Mouse (Mus musculus) spleen, postnatal 4 days (tissue): Measurements from ENCODE around the gene Mettl23.
"Not testable (repeated sequence)": the region's sequence is repeated elsewhere in the genome, so short reads cannot be mapped to it uniquely, and the experiment has no call there.

ENCODE experiments used
- DNase-seq, 2 experiments: peaks; one replicate each; pipeline ENCODE4 v3.0.0; 2022; ENCODE audit warnings: low spot score in 2 of 2

Gene Mettl23

DNA sequence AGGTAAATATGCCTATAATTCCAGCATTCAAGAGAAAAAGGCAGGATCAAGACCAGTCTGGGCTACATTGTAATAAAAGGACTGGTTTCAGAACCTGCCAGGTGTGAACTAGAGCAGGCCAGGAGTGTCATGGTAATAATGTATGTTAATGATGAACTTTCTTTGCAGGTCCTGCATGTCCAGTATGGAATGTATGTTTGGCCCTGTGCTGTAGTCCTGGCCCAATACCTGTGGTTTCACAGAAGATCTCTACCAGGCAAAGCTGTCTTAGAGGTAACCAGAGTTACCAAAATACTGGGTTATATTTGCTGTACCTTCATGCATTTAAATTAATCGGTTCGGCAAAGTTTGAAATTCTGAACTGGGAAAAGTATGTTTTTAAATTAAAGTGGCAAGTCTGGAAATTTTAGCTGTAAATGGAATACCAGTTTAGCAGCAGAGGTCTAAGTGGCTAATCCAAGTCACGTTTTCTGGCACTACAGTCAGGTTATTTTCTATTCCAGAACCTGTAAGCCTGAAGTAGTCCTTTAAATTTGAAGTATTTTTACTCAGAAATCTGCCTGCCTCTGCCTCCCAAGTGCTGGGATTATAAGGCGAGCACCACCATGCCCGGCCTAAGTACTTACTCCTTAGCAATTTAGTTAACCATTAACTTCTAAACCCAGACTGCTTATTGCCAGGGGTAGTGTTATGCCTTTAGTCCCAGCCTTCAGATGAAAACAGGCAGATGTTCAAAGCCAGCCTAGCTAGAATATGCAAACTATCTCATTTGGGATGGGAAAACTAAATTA is 5.2 kb downstream of the Mettl23 start:
- DNase-seq: no peak

DNA sequence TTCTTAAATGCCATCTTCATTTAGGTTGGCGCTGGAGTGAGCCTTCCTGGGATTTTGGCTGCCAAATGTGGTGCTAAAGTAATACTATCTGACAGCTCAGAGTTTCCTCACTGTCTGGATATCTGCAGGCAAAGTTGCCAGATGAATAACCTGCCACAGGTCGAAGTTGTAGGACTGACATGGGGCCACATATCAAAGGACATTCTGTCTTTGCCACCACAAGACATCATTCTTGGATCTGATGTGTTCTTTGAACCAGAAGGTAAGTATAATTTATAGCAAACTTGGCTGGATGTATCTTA is 5.8 kb downstream of the Mettl23 start:
- DNase-seq: not testable (repeated sequence)

DNA sequence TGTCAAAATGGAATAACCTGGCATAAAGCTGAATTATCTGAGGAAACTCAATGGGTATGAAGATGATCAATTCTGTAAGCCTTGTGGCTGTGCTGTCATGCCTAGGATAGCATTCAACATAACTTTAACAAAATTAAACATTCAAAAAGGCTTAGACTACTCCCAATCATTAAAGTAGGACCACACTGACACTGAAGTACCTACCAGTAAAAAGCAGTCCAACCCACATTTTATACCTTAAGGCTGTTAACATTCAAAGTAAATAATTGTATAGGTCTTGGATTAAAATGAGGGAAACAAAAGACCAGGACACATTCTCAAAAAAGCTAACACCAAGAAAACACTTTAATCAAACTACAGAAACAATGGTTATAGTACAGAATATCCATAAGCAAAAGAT is 6.5 kb downstream of the Mettl23 start:
- no peak for DNase-seq

DNA sequence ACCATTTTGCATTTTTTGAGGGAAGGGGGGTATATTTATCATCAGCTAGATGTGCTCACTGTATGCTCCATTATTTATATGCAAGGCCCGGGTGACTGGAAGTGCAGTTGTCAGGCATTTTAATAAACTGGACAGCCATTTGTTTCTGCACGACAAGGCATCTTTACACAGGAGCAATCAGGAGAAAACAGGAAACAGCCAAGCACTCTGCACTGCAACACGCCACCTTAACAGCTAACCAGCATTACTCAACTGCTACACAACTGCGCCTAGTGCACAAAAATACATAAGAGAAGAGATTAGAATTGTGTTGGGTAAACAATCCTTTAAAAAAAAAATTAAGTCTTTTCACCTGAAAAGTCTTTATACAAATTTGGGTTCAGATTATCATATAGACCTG is 7.0 kb downstream of the Mettl23 start:
- DNase-seq: no peak

DNA sequence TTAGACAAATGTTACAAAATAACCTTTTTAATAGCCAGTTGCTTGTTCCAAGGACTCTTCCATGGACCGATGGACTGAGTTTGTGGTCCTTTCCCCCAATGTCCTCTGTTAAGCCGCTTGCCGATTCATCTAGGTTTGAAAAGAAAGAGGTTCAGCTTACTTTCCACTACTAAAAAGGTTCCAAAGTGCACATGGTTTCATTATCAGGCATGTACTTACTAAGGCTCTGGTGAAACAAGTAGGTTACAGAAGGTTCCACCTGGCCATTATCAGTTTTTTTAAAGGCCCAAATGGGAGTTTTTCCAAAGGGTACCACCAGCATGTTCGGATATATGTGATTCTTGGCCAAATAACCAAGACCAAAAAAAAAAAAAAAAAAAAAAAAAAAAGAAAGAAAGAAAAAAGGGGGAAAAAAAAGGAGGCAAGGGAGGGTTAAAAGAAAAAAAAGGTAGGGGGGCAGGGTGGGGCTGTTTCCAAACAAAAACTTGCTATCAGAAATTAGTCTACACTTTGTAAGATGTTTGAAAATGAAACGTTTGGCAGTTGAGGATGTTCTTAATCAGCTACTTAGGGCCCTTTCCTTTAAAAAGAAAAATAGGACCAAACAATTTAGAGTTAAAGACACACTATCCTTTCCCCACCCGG is 7.9 kb downstream of the Mettl23 start:
- no peak for DNase-seq

DNA sequence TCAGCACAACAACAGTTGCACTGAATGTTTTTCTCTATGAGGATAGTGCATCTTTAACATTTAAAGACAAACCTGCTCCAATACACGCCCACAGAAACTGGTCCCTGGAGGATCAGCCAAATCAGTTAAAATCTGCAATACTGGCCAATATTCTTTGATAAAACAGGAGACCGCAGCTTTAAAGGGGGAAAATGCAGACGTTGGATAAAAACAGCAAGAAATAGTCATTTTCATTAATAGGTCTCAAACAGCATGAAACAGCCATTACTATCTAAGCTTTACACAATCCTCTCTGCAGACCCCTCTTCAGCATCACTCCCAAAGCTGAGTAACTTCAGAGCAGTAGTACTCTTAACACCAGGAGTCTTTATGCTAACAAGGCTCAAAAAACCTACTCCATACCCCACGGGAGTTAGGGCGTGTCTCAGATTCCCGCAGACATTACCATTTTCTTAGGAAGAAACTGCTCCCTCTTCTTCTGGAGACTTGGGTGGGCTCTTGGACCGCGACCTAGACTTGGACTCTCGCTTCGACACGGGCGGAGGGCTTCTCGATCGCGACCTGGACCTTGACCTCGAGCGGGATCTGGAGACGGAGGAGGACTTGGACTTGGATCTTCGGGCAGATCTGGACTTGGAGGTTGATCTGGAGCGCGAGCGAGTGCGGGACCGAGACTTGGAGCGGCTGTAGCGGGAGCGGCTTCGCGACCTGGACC is 8.7 kb downstream of the Mettl23 start:
- DNase-seq: no peak

DNA sequence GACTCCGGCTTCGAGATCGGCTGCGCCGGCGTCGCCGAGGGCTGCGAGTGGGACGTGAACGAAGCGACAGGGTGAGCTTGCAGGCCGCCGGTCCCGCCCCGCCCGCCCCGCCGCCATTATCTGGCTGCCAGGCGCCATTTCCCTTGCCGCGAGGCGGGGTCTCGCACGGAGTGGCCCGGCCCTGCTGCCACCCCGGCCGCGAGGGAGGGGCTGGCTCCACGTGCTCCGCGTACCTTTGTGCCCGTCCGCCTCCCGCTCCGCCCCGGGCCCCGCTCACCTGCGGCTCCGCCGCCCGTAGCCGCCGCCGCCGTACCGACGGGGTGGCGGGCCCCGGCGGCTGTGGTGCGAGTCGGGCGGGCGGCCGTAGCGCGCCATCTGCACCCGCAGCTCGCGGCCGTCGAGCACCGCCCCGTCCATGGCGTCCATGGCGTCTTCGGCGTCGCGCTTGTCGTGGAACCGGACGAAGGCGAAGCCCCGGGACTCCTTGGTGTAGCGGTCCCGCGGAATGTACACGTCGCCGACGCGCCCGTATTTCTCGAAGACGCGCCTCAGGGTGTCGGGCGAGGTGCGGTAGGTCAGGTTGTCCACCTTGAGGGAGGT is 9.3 kb downstream of the Mettl23 start, which contains the start of gene Mfsd11:
Gene Mfsd11 (plus strand): TSS at position 150 of the 600 bp plus-strand sequence.
- peak; percentile 83 to 91 for DNase-seq

DNA sequence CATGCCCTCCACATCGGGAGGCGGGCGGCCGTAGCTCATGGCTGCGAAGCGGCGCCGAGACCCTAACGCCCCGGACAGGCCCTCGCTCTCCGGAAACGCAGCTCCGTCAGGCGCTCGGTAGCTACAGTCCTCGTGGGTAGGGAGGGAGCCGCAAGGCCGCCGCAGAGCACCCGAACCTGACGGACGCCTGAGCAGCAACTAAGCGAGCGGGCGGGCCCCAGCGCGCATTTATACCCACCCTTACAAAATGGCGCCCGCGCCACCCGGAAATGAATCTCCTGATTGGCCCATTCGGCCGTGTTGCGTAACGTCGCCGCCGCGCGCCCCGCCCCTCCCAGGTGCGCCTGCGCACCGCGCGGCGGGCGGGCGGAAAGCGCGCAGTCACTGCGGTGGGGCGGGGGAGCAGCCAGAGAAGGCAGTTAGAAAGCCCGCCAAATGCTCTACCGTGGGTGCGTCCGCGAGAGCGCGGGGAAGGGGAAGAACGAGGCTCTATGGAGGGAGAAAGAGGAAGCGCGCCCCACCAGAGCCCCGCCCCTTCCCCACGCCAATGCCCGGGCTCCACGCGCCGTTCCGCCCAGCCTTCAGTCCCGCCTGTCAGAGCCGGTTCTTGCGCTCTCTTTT is 9.9 kb downstream of the Mettl23 start, which contains the start of gene Srsf2:
Gene Srsf2 (minus strand): TSS at position 204 of the 621 bp plus-strand sequence.
- peak; percentile 97 to 99 for DNase-seq

DNA sequence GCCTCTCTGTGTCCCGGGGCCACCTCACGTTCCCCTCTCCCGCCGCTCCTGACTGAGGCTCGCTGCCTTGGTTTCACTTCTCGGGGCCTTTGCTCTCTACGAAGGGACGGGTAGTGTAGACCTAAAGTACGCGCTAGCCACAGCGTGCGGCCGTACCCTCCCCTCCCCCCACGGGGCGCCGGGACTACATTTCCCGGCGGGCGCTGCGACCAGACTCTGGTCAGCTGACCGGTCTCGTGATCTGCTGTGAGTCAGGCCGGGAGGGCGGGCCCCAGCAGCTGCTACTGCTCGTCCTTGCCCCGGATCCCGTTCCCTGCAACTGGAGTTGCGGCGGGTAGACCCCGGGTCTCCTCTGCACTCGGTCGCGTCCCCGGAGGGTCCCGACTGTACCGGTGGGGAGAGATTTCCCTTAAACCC is 10.4 kb downstream of the Mettl23 start:
- peak; percentile 96 to 98 for DNase-seq

DNA sequence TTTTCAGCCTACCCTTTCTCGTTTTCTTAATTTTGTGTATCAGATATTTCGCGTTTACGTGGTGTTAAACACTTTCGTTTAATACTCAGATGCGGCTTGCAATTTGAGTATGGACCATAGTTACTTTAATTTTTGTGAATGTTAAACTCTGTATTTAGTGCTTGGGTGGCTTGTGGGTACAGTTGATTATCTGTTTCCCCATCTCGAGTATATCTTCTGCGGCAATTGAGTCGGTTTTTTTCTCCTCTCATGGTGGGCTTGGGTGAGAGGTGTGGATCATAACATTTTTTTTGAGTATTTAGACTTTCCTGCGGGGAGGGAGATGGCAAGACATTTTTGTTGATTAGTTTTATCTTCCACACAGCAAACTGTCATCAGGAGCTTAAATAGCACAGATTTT is 11.2 kb downstream of the Mettl23 start:
- no peak for DNase-seq

DNA sequence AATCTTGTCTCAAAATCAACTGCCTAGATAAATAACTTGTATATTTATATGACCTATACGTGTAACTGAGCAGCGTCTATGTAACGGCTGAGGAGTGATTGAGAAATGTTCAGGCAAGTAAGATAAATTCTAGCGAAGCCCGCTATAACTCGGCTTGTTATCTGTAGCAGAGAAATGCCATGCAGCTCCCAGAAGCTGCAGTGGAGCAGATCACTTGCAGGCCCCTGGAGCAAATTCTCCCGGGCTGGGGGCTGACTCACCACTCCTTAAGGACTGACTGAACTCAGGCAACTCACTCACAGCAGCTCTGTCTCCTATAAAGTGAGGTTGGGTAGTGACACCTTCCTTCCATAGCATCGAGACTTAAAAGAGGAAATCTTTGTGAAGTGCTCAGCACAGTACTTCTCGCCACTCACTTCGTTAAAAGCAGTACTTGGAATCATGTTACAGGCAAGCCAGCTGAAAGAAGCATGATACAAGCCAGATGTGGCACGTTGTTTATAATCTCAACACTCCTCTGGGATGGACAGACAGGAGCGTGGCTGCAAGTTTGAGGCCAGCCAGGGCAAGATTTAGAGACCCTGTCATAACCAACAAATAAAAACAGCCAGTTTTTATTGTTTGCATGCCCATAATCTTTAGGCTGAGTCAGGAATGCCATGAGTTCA is 14.2 kb downstream of the Mettl23 start:
- DNase-seq: no peak

DNA sequence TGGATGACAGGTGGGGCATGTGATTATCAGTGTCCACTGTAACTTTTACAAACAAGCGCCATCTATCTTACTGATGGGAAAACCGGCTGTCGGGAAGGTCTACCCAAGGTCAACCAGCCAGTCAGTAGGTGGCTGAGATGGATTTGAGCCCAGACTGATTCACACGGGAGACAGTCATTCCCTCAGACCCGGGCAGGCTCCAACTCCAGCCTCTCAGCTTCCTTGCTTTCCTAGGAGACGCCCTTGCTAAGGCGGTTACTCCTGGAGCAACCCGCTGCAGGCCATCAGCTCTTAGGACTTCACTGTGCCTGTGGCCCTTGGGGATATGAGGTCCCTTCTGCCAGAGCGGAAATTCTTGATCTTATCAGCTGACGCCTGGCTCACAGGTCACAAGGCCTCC is 21.4 kb downstream of the Mettl23 start:
- no peak for DNase-seq

DNA sequence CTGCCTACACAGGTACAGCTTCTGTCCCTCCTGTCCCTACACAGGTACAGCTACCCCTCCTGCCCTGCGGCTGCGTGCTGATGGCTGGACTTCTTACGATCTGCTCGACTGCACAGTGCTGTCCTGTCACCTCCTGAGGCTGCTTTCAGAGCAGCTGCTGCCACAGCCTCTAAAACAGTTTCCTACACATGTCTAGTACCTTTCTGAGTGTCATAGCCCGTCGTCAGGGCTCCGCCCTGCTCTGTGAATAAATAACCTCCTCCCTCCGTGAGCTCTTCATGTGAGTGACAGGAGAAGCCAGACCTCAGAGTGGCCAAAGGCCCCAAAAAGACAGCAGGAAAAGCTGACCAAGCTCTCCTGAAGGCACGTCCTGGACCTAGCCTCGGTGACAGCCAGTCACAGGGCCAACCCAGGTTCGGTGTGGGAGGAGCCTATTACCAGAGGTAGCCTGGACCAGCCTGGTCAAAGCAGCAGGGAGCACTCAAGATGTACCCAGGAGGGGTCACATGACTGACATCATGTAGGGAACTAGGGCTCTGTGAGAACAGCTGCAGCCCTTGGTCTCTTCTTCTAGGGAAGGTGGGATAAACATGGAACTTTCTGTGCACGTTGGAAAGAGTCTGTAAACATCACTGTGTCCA is 23.0 kb downstream of the Mettl23 start:
- no peak for DNase-seq

DNA sequence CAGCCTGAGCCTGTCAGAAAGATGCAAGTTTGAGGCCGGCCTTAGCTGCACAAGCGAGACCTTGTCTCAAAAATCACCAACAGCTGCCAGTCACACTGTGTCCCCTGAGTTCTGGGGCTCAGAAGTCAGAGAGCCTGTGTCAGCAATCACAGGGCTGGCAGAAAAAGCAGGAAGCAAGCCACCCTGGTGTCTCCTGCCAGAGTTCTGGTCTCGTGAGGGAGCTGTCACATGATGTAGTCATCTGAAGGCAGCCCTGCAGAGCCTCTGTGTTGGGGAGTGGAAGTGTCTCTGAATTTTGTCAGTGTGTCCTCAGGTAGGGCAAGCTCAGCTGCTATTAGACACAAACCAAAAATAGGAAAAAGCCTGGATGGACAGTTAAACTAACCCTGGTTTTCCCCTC is 25.1 kb downstream of the Mettl23 start:
- DNase-seq: no peak

DNA sequence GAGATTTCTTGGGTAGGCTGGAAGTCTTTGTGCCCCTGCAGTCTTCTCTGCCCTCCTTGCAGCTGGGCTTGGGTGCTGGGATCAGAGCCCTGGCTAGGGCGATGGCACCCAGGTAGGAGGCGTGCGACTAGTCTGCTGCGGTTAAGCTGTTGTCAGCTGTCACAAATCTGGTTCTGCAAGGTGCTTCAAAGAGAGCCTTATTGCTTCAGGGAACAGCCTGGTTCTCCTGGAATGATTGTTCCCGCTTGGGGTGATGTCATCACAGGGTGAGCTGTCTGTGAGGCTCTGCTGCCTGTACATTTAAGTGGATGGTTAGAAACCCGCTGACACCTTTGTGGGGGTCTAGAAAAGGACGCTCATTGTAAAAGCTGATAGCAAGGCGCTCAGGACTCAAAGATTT is 26.1 kb downstream of the Mettl23 start:
- no peak for DNase-seq

DNA sequence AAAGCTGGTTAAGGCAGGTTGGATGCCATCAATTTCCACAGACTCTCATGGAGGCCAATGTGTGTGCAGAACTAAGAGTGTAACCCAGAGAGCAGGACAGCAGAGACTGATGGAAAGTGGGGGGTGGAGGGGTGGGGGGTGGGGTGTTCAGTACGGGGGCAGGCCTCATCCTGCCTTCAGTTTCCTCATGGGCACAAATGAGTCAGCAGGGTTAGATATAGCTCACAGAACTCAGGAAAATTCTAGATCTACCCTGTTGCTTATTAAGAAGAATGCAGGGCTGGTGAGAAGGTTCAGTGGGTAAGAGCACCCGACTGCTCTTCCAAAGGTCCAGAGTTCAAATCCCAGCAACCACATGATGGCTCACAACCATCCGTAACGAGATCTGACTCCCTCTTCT is 26.6 kb downstream of the Mettl23 start:
- no peak for DNase-seq

DNA sequence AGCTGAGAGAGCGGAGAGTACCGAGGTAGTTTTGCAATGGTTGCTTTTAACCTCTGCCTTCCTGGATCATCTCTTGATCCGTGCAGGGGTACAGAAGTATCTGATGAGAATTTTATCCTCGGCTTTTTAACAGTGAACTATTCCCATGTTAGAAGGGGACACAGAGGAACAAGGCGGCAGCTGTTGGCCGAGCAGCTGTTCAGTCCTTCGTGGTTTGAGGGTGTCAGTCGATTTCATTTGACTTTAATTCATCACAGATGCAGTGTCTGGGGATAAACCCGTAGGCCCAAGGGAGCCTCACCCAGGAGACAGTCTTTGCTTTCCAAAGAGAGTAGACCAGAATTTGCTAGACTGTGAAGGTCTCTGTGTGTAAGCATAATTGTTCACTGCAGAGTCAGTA is 28.5 kb downstream of the Mettl23 start:
- no peak for DNase-seq

DNA sequence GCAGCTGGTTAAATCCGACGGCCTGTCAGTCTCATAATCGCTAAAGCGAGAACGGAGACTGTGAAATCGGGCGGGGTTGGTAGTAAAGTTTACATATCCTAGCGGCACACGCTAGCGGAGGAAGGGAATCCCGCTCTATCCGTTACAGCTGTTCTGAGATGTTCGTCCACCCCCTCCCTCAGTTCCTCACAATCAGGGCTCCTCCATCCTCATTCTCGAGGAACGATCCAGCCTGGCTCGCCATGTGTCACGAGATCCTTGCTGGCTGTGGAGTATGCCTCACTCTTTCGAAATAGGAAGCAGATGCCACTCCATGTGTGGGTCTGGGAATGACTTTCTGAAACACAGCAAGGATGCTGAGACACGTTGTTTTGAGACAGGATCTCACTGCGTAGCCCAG is 30.9 kb downstream of the Mettl23 start:
- no peak for DNase-seq

DNA sequence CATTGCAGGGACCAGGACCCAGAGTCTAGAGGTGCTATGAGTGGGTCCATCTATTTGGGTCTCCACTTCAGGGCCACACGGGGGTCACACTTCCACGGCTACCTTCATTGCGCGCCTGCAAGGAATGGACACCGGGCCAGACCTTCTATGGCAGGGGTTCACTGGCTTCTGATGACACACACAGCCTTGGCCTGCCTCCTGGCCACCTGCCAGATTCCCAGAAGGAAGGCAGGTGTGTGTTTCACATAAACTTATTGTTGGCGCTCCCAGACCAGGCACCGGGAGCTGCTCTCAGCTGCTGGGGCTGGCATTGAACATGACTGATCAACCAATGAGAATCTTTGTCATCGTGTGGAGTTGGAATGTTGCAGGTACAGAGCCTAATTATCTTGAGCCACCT is 35.4 kb downstream of the Mettl23 start:
- no peak for DNase-seq

DNA sequence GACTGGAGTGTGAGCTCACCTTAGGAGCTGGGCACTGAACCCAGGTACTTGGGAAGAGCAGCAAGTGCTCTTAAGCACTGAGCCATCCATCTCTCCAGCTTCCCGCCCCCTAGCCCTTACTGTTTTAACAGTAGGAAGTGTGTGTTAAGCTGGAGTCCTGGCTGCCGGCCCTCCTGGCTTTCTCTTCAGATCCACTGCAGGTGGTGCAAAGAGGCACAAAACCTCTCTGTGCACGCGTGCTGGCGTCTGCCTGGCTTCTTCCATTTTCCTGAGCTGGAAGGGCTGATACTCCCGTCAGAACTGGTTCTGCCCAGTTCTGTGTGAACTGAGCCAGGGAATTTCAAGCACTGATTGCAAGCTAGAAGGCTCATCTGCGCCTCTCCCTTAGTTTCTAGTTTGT is 37.8 kb downstream of the Mettl23 start:
- no peak for DNase-seq

DNA sequence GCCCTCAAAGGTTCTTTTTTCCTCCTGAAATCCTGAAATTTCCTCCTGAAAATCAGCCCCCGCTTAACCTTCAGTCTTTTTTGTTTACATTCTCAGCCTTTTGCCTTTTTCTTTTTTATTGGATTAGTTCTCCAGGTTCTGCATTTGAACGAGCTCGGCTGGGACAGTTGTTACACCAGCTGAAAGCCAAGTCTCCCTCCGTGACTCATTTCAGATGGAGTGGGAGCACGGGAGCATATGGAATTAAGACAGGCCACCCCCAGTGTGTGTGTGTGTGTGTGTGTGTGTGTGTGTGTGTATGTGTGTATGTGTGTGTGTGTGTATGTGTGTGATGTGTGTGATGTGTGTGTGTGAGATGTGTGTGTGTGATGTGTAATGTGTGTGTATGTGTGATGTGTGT is 38.4 kb downstream of the Mettl23 start:
- DNase-seq: no peak
